Mouse (Mus musculus): ENCODE results near the gene Hpcal1. TPM values are rescaled to one million over a fixed set of nuclear protein-coding genes. Genes with fewer than 3 reads are reported as not detected.
A peak's percentile ranks its signal among the peaks of the same experiment; 100 is the strongest.

Gene Hpcal1
- polyA plus RNA-seq, 1 experiment from 2014 or later = 145 TPM

DNA sequence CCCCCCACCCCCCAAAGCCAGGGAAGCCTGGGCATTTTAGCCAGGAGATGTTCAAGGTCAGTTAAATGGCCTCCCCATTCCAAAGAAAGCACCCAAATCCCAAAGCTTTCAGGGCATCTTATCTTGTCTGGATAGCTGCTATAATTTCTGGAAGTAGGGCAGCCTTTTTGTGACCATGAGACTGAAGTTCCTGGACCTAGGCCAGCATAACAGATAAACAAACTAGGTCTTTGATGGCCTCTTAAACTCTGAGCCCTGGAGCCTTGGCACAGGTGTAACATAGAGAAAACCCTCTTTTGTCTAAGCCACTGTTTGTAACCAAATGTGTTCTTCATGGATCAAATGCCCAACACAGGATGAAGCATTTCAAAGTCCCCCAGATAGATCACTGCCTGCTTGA is 16.8 kb downstream of the Hpcal1 start:
- H3K9me3 ChIP-seq (ENCODE audit: low read length) = no peaks in the 10 kb centered on the region
- no peak overlapping the region for H3K27ac ChIP-seq (ENCODE audit: low read length)
- no peaks in the 10 kb centered on the region for H3K27me3 ChIP-seq (replicated peaks; ENCODE audit: insufficient read depth, low read length)
- no peak overlapping the region for H3K9ac ChIP-seq (replicated peaks; ENCODE audit: low read depth)
- DNase-seq (ENCODE audit: low spot score) = no peak
- no peak for ATAC-seq
- no peak overlapping the region for H3K4me3 ChIP-seq (ENCODE audit: low read depth, low read length)
- TF ChIP-seq EP300 (IDR thresholded peaks at IDR 0.05) (no peak), CTCF (IDR thresholded peaks at IDR 0.05) (no peak)
- H3K36me3 ChIP-seq (ENCODE audit: insufficient read depth, low read length) = no peaks in the 10 kb centered on the region
- H3K4me1 ChIP-seq (ENCODE audit: insufficient read depth, low read depth, low read length) = peaks cover 24% of the 10 kb centered on the region; the same call in 1 of the 2 replicates
- no peak overlapping the region for H3K4me2 ChIP-seq (replicated peaks; ENCODE audit: low read depth, low read length)

DNA sequence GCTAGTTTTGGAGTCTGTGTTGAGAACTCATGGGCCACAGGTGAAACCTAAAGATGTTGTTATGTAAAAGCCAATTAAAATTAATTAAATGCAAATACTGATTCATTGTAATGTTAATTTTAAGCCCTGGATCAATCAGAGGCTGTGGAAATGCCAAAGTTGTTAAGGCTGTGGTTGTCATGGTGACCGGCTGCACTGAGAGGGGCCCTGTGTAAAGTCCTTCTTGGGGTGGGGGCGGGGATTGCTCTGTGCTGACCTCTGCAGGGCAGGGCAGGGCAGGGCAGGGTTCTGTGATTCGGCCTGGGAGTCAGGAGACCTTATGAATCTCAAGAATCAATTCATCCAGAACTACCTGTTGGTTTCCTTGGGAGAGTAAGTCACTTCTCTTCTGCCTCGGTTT is 18.8 kb downstream of the Hpcal1 start:
- Histone ChIP-seq H3K9me3 (ENCODE audit: low read length) (no peaks in the 10 kb centered on the region), H3K4me1 (ENCODE audit: insufficient read depth, low read depth, low read length) (peaks cover 26% of the 10 kb centered on the region; the same call in 1 of the 2 replicates), H3K36me3 (ENCODE audit: insufficient read depth, low read length) (no peaks in the 10 kb centered on the region), H3K27ac (ENCODE audit: low read length) (0 out of 2 replicates have a peak overlapping the region, but pooled peaks have one; percentile 3), H3K4me3 (ENCODE audit: low read depth, low read length) (no peak overlapping the region), H3K9ac (replicated peaks; ENCODE audit: low read depth) (no peak overlapping the region), H3K4me2 (replicated peaks; ENCODE audit: low read depth, low read length) (no peak overlapping the region), H3K27me3 (replicated peaks; ENCODE audit: insufficient read depth, low read length) (no peaks in the 10 kb centered on the region)
- DNase-seq (ENCODE audit: low spot score) (peak; percentile 27), ATAC-seq (0 out of 2 replicates have a peak, but pooled peaks have one; percentile 30)
- WGBS = 49% methylated on average over 4 of the region's 4 CpGs
- TF ChIP-seq EP300 (IDR thresholded peaks at IDR 0.05) (no peak), CTCF (IDR thresholded peaks at IDR 0.05) (peak; percentile 57)

GRCm38 (mm10) chr12:17709926-17710746 is 19.5 kb downstream of the Hpcal1 start:
- Histone ChIP-seq H3K4me3 (ENCODE audit: low read depth, low read length) (no peak overlapping the region), H3K4me2 (replicated peaks; ENCODE audit: low read depth, low read length) (0 out of 2 replicates have a peak overlapping the region, but pooled peaks have one; percentile 8), H3K4me1 (ENCODE audit: insufficient read depth, low read depth, low read length) (peaks cover 26% of the 10 kb centered on the region; the same call in 1 of the 2 replicates), H3K9me3 (ENCODE audit: low read length) (no peaks in the 10 kb centered on the region), H3K27me3 (replicated peaks; ENCODE audit: insufficient read depth, low read length) (no peaks in the 10 kb centered on the region), H3K9ac (replicated peaks; ENCODE audit: low read depth) (no peak overlapping the region), H3K36me3 (ENCODE audit: insufficient read depth, low read length) (no peaks in the 10 kb centered on the region), H3K27ac (ENCODE audit: low read length) (0 out of 2 replicates have a peak overlapping the region, but pooled peaks have one; percentile 3)
- DNase-seq (ENCODE audit: low spot score) = peak; percentile 29
- ATAC-seq = 0 out of 2 replicates have a peak, but pooled peaks have one; percentile 19
- 39% methylated on average over 17 of the region's 17 CpGs for WGBS
- no peak for TF ChIP-seq EP300 (IDR thresholded peaks at IDR 0.05)
- TF ChIP-seq CTCF (IDR thresholded peaks at IDR 0.05) = no peak

DNA sequence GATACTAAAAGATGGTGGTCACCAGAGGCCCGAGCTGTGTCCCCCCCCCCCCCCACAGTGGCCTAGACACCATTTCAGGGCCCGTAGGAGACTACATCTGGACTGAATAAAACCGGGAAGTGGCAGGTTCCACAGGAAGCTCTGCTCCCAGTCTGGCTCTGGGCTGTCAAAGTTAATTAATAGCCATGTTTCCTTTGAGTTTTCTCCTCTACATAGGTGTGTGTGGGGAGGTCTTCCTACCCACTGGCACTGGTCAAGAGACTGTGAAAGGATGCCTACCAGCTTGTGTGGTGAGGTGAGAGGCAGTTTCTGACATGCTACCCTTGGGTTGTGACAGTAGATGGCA is 20.1 kb downstream of the Hpcal1 start:
- no peak for TF ChIP-seq EP300 (IDR thresholded peaks at IDR 0.05)
- 0 out of 2 replicates have a peak, but pooled peaks have one; percentile 3 for TF ChIP-seq CTCF (IDR thresholded peaks at IDR 0.05)
- Histone ChIP-seq H3K36me3 (ENCODE audit: insufficient read depth, low read length) (no peaks in the 10 kb centered on the region), H3K9ac (replicated peaks; ENCODE audit: low read depth) (no peak overlapping the region), H3K4me3 (ENCODE audit: low read depth, low read length) (no peak overlapping the region), H3K4me1 (ENCODE audit: insufficient read depth, low read depth, low read length) (peaks cover 26% of the 10 kb centered on the region; the same call in 1 of the 2 replicates), H3K4me2 (replicated peaks; ENCODE audit: low read depth, low read length) (no peak overlapping the region), H3K9me3 (ENCODE audit: low read length) (no peaks in the 10 kb centered on the region), H3K27ac (ENCODE audit: low read length) (no peak overlapping the region), H3K27me3 (replicated peaks; ENCODE audit: insufficient read depth, low read length) (no peaks in the 10 kb centered on the region)
- WGBS = 7% methylated on average over 3 of the region's 3 CpGs
- ATAC-seq (no peak), DNase-seq (ENCODE audit: low spot score) (no peak)

GRCm38 (mm10) chr12:17711731-17712388 is 21.2 kb downstream of the Hpcal1 start:
- no peak overlapping the region for H3K4me2 ChIP-seq (replicated peaks; ENCODE audit: low read depth, low read length)
- WGBS = 38% methylated on average over 6 of the region's 6 CpGs
- H3K9ac ChIP-seq (replicated peaks; ENCODE audit: low read depth) = no peak overlapping the region
- no peaks in the 10 kb centered on the region for H3K9me3 ChIP-seq (ENCODE audit: low read length)
- H3K4me3 ChIP-seq (ENCODE audit: low read depth, low read length) = no peak overlapping the region
- no peaks in the 10 kb centered on the region for H3K27me3 ChIP-seq (replicated peaks; ENCODE audit: insufficient read depth, low read length)
- H3K4me1 ChIP-seq (ENCODE audit: insufficient read depth, low read depth, low read length) = peaks cover 26% of the 10 kb centered on the region; the same call in 1 of the 2 replicates
- DNase-seq (ENCODE audit: low spot score) (peak; percentile 45), ATAC-seq (peak; percentile 67)
- peak overlapping the region; percentile 51 for H3K27ac ChIP-seq (ENCODE audit: low read length)
- no peaks in the 10 kb centered on the region for H3K36me3 ChIP-seq (ENCODE audit: insufficient read depth, low read length)
- no peak for TF ChIP-seq CTCF (IDR thresholded peaks at IDR 0.05)

- peaks cover 30% of the 10 kb centered on the region; the same call in 1 of the 2 replicates for H3K4me1 ChIP-seq (ENCODE audit: insufficient read depth, low read depth, low read length)
- no peak for DNase-seq (ENCODE audit: low spot score)
- ATAC-seq = no peak
- H3K9ac ChIP-seq (replicated peaks; ENCODE audit: low read depth) = no peak overlapping the region
- H3K4me2 ChIP-seq (replicated peaks; ENCODE audit: low read depth, low read length) = no peak overlapping the region
- H3K27me3 ChIP-seq (replicated peaks; ENCODE audit: insufficient read depth, low read length) = no peaks in the 10 kb centered on the region
- 48% methylated on average over 1 of the region's 1 CpGs for WGBS
- H3K27ac ChIP-seq (ENCODE audit: low read length) = peak overlapping the region; percentile 51; the same call in 1 of the 2 replicates
- no peak overlapping the region for H3K4me3 ChIP-seq (ENCODE audit: low read depth, low read length)
- H3K9me3 ChIP-seq (ENCODE audit: low read length) = no peaks in the 10 kb centered on the region
- TF ChIP-seq CTCF (IDR thresholded peaks at IDR 0.05) (no peak), EP300 (IDR thresholded peaks at IDR 0.05) (no peak)
- no peaks in the 10 kb centered on the region for H3K36me3 ChIP-seq (ENCODE audit: insufficient read depth, low read length)
Observed at GRCm38 (mm10) chr12:17712571-17712970, 21.9 kb downstream of the Hpcal1 start.

Data from lung, postnatal 0 days (tissue).